Mouse (Mus musculus) CH12.LX (cell line): ENCODE data around the gene Cacnb4. TPM values are rescaled to one million over a fixed set of nuclear protein-coding genes. Genes with fewer than 3 reads are reported as not detected.
A peak's percentile ranks its signal among the peaks of the same experiment; 100 is the strongest.

Source experiments
- DNase-seq: peaks from one replicate; pipeline ENCODE4 v3.0.0-alpha.2; 2013; ENCODE audit errors: extremely low read depth
- H3K27ac ChIP-seq: 2 replicates; pipeline ENCODE4 v1.5.1; 2012; ENCODE audit warnings: low read depth, mild to moderate bottlenecking, control low read depth, moderate library complexity; ENCODE audit not compliant: insufficient read depth
- H3K27me3 ChIP-seq: replicated peaks from 2 replicates; pipeline ENCODE3; 2012; ENCODE audit warnings: inconsistent platforms
- H3K36me3 ChIP-seq, 2 experiments: replicated peaks in 1 of 2; 2 replicates each; pipeline versions ENCODE3 to v1.6.1; 2012; ENCODE audit warnings: inconsistent platforms in 1 of 2, low read length in 1 of 2, mild to moderate bottlenecking in 1 of 2, mixed read lengths in 1 of 2, moderate library complexity in 1 of 2; ENCODE audit not compliant: control insufficient read depth in 1 of 2, insufficient read depth in 1 of 2
- H3K4me1 ChIP-seq, 2 experiments: 2 replicates each; pipeline ENCODE4 v1.6.1; 2012; ENCODE audit warnings: inconsistent platforms in 1 of 2, moderate library complexity in 1 of 2; ENCODE audit not compliant: insufficient read depth in 2 of 2, control insufficient read depth in 1 of 2
- H3K4me2 ChIP-seq: 2 replicates; pipeline ENCODE4 v1.6.1; 2012; ENCODE audit warnings: low read depth, mild to moderate bottlenecking, control low read depth; ENCODE audit not compliant: poor library complexity, insufficient read depth, severe bottlenecking
- H3K4me3 ChIP-seq, 3 experiments: fragments of 150-350 bp in 1 of 3; sonication (generic) in 1 of 3; replicated peaks in 1 of 3; 2 replicates each; pipeline versions ENCODE3 to v1.5.1; 2011 to 2012; ENCODE audit warnings: low read depth in 2 of 3, low read length in 2 of 3, mild to moderate bottlenecking in 2 of 3, moderate library complexity in 2 of 3, control low read depth in 1 of 3, improper control_type of control experiment in 1 of 3, inconsistent platforms in 1 of 3, mixed read lengths in 1 of 3; ENCODE audit not compliant: poor library complexity in 1 of 3
- H3K79me2 ChIP-seq: replicated peaks from 2 replicates; pipeline ENCODE4 v1.6.1; 2012; ENCODE audit warnings: mild to moderate bottlenecking, moderate library complexity; ENCODE audit not compliant: control insufficient read depth, poor library complexity, insufficient read depth, severe bottlenecking; ENCODE audit errors: extremely low read depth
- H3K9ac ChIP-seq: 2 replicates; pipeline ENCODE4 v1.6.1; 2012; ENCODE audit warnings: low read depth, mild to moderate bottlenecking, control low read depth, moderate library complexity; ENCODE audit not compliant: insufficient read depth
- H3K9me3 ChIP-seq: replicated peaks from 2 replicates; pipeline ENCODE3; 2012; ENCODE audit warnings: low read length, inconsistent platforms, mixed read lengths
- CHD1 ChIP-seq: IDR thresholded peaks from 2 replicates; pipeline ENCODE4 v1.6.1; 2012; ENCODE audit warnings: low read depth, low read length, improper control_type of control experiment, inconsistent platforms
- CHD2 ChIP-seq: IDR thresholded peaks from 2 replicates; pipeline ENCODE4 v1.6.1; 2011; ENCODE audit warnings: low read length, improper control_type of control experiment
- EP300 ChIP-seq: IDR thresholded peaks from 2 replicates; pipeline ENCODE4 v1.6.1; 2011; ENCODE audit warnings: low read length, improper control_type of control experiment
- ETS1 ChIP-seq: conservative IDR thresholded peaks from 2 replicates; pipeline ENCODE4 v1.6.1; 2012; ENCODE audit warnings: low read depth, mild to moderate bottlenecking, inconsistent platforms, low read length, improper control_type of control experiment, moderate library complexity
- GABPA ChIP-seq: IDR thresholded peaks from 2 replicates; pipeline ENCODE4 v1.6.1; 2012; ENCODE audit warnings: low read depth, low read length, improper control_type of control experiment, inconsistent platforms; ENCODE audit not compliant: insufficient replicate concordance
- JUN ChIP-seq: IDR thresholded peaks from 2 replicates; pipeline ENCODE4 v1.6.1; 2011; ENCODE audit warnings: low read depth, mild to moderate bottlenecking, low read length, improper control_type of control experiment, moderate library complexity; ENCODE audit not compliant: insufficient read depth
- MAFK ChIP-seq: IDR thresholded peaks from 2 replicates; pipeline ENCODE4 v1.6.1; 2011; ENCODE audit warnings: low read length, improper control_type of control experiment; ENCODE audit not compliant: insufficient replicate concordance
- MXI1 ChIP-seq: IDR thresholded peaks from 2 replicates; pipeline ENCODE4 v1.6.1; 2011; ENCODE audit warnings: mild to moderate bottlenecking, low read depth, low read length, improper control_type of control experiment
- NELFE ChIP-seq: IDR thresholded peaks from 2 replicates; pipeline ENCODE4 v1.6.1; 2011; ENCODE audit warnings: low read depth, low read length, improper control_type of control experiment
- PAX5 ChIP-seq: IDR thresholded peaks from 2 replicates; pipeline ENCODE4 v1.6.1; 2012; ENCODE audit warnings: low read length, inconsistent platforms, mixed read lengths
- POLR2A ChIP-seq: IDR thresholded peaks from 2 replicates; pipeline ENCODE4 v1.6.1; 2011; ENCODE audit warnings: low read depth, mild to moderate bottlenecking, improper control_type of control experiment, low read length
- RAD21 ChIP-seq: IDR thresholded peaks from 2 replicates; pipeline ENCODE4 v1.6.1; 2011; ENCODE audit warnings: low read depth, mild to moderate bottlenecking, low read length, improper control_type of control experiment, moderate library complexity
- RCOR1 ChIP-seq: conservative IDR thresholded peaks from 2 replicates; pipeline ENCODE4 v1.6.1; 2012; ENCODE audit warnings: low read depth, mild to moderate bottlenecking, inconsistent platforms, low read length, improper control_type of control experiment
- TBP ChIP-seq: conservative IDR thresholded peaks from 2 replicates; pipeline ENCODE4 v1.6.1; 2011; ENCODE audit warnings: low read depth, low read length, improper control_type of control experiment
- TCF12 ChIP-seq: IDR thresholded peaks from 2 replicates; pipeline ENCODE4 v1.6.1; 2014; ENCODE audit warnings: low read depth, mild to moderate bottlenecking, inconsistent platforms, low read length, improper control_type of control experiment
- ZKSCAN1 ChIP-seq: IDR thresholded peaks from 2 replicates; pipeline ENCODE4 v1.6.1; 2012; ENCODE audit warnings: low read depth, inconsistent platforms, low read length, improper control_type of control experiment, borderline replicate concordance
- dilution Hi-C: fragments of 300-500 bp; cut with MboI; formaldehyde crosslinking; loops from 2 replicates; pipeline ENCODE4 v1.14.3; 2020; ENCODE audit warnings: low sequenced_read_pairs; ENCODE audit not compliant: extremely low pct_unique_long_range_greater_than_20kb, extremely low pct_ligation_motif_present
- in situ Hi-C: fragments of 300-500 bp; cut with MboI; formaldehyde crosslinking; loops from 3 replicates; pipeline ENCODE4 v1.14.3; 2019; ENCODE audit warnings: low sequenced_read_pairs, low pct_ligation_motif_present, low pct_unique_long_range_greater_than_20kb, mixed read lengths
- polyA plus RNA-seq: library from polyadenylated mRNA; unstranded; fragments of >175 nt; gene quantifications from 2 replicates; pipeline ENCODE4 v1.2.1, GENCODE M21; 2012; ENCODE audit warnings: low read depth; ENCODE audit not compliant: insufficient read length
- total RNA-seq, 2 experiments: library from RNA; depleted of rRNA; stranded (reverse); fragments of 300-350 nt in 1 of 2; fragments of >200 nt in 1 of 2; gene quantifications; 2 replicates each; pipeline ENCODE4 v1.2.3; 2012 to 2014

Cacnb4 gene
- total and polyA plus RNA-seq, 3 experiments = 0.77 to 3.4 (median 1.5) TPM

DNA sequence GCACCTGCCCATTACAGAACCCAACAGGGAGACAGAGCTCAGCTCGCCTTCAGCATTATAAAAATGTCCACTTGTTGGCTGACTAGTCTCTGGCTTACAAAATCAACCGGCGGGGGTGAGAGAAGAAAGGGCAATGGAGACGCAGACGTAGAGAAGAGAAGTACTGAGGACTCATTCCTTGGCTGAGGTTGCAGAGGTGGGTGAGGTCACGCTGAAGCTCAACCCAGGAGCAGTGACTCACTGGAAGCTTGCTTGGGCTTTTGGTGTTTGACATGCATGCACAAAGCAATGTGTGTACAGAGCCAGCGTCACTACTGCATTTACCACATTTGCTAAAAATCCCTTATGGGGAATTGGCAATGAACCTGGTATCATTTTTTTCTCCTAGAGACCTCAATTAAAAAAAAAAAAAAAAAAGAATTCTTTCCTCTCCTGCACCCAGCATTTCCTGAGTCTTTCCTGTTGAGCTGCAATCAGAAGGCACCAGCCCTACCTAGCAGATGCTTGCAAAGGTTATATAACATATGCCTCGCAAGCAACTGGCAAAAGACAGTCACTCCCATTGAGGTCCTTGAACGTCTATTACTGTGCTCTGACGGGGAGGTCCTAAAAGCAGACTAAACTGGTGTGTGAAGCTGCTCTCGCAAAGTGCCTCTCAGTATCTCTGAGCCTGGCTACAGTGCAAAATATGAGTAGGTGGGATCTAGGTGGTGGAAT, 150.6 kb downstream of the Cacnb4 start:
- H3K36me3 ChIP-seq = no peaks in the 10 kb centered on the region
- no peak for DNase-seq
- H3K4me1 ChIP-seq = peaks cover 0 to 42% of the 10 kb centered on the region in 2 experiments; a peak in 2 of 4 replicates
- no peak overlapping the region for H3K4me3 ChIP-seq
- TF ChIP-seq TBP (no peak), POLR2A (no peak), PAX5 (no peak), GABPA (no peak), RCOR1 (no peak), MXI1 (no peak)
- TF ChIP-seq, all 38 proteins: peak for 0
- Histone ChIP-seq H3K79me2 (no peaks in the 10 kb centered on the region), H3K27me3 (no peaks in the 10 kb centered on the region), H3K4me2 (no peak overlapping the region), H3K9ac (no peak overlapping the region), H3K27ac (no peak overlapping the region), H3K9me3 (no peaks in the 10 kb centered on the region)
- in situ Hi-C loops = no loop called here
- dilution Hi-C loops = no loop called here

- TF ChIP-seq NELFE = no peak
- peak; percentile 36; the same call in 1 of the 2 replicates for TF ChIP-seq EP300
- dilution Hi-C loops = no loop called here
- peak; percentile 16 for DNase-seq
These were observed 153.4 kb downstream of the Cacnb4 start for GRCm38 (mm10) chr2:52523056-52523715.

DNA sequence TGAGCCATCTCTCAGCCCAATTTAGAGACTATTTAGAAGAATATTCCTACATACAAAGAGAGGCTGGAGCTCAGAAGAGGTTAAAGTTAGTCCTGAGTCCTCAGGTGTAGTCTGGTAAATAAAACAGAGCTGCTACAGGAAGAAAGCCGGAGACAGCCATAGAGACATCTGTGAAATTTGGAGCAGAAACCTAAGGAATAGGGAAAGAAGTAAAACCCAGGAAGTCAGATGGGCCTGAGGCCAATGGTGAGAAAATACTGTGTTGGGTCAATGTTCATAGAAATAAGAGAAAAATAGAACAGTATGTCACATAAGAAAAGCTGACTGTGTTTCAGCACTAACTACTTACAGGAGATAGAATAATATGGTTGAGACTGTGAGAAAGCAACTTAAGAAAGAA, 155.6 kb downstream of the Cacnb4 start:
- Histone ChIP-seq H3K79me2 (no peaks in the 10 kb centered on the region), H3K4me1 (peaks cover 2 to 35% of the 10 kb centered on the region in 2 experiments; a peak in 3 of 4 replicates), H3K4me3 (no peak overlapping the region), H3K9me3 (no peaks in the 10 kb centered on the region), H3K36me3 (no peaks in the 10 kb centered on the region), H3K27me3 (no peaks in the 10 kb centered on the region), H3K4me2 (no peak overlapping the region), H3K9ac (no peak overlapping the region), H3K27ac (no peak overlapping the region)
- TF ChIP-seq TCF12 (no peak), CHD2 (no peak), PAX5 (no peak), ETS1 (no peak), CHD1 (no peak), TBP (no peak), MXI1 (no peak), ZKSCAN1 (no peak), GABPA (no peak), RAD21 (no peak), JUN (no peak), MAFK (no peak)
- in situ Hi-C loops (no loop called here), dilution Hi-C loops (no loop called here)
- DNase-seq = no peak

More at GRCm38 (mm10) chr2:52523056-52523715, 153.4 kb downstream of the Cacnb4 start:
- H3K36me3 ChIP-seq = no peaks in the 10 kb centered on the region
- in situ Hi-C loops = no loop called here
- H3K27me3 ChIP-seq = no peaks in the 10 kb centered on the region
- no peaks in the 10 kb centered on the region for H3K79me2 ChIP-seq
- no peak overlapping the region for H3K4me2 ChIP-seq
- peaks cover 0 to 25% of the 10 kb centered on the region in 2 experiments; a peak in 2 of 4 replicates for H3K4me1 ChIP-seq
- H3K9ac ChIP-seq = no peak overlapping the region
- H3K4me3 ChIP-seq = no peak overlapping the region
- H3K9me3 ChIP-seq = no peaks in the 10 kb centered on the region
- no peak overlapping the region for H3K27ac ChIP-seq
